Mouse (Mus musculus) olfactory bulb, adult 2 months (tissue): ENCODE results near the gene Tmem44.

Experiments
- CTCF ChIP-seq: fragments of 200-500 bp; IDR thresholded peaks from 2 replicates; pipeline ENCODE4 v1.5.1; 2012; ENCODE audit warnings: low read depth, mild to moderate bottlenecking, low read length, moderate library complexity; ENCODE audit not compliant: insufficient read depth
- POLR2A ChIP-seq: fragments of 200-500 bp; IDR thresholded peaks from 2 replicates; pipeline ENCODE4 v1.6.1; 2012; ENCODE audit warnings: mild to moderate bottlenecking, low read depth, low read length, moderate library complexity; ENCODE audit not compliant: insufficient read depth

DNA sequence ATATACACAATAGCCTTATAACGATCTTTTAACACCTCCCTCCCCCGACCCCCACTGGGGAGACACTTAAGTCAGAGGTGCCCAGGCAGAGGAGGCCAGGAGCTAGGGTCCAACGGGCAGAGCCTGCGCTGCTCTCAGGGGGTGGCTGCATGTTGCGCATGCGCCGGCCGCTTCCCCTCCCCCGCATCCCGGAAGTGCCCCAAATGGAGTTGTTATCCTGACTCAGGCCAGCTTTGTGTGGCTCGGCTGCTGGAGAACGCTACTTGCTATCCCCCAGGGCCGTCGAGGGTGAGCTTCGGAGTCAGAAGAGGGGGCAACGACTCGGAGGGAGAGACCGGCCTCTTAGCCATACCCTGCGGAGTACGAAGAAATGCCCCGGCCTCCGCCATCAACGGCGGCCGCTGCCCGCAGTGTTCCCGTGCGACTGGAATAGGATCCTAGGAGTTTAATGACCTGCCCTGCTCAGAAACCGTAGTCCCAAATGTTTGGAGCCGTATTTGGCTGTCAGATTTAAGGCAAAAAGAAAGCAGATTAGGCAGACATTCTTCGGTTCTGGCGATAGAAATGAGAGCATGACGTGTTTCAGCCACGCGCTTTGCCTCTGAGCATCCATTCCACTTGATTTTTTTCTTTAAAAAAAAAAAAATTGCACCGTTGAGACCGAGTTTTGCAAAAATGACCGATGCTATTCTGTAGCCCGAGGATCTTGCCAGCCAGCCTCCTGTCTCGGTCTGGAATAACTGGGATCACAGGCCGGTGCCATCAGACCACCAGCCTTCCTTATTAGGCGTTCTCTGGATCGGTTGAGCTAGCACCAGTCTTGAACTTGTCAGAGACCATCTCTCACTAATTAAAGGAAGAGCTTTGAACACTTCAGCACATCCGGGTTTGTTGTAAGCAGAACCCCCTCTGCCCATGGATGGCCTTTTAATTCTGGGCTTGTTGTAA lies 39.9 kb downstream of the Tmem44 start:
- TF ChIP-seq CTCF (no peak), POLR2A (peak; percentile 74)
